16 mouse cellular contexts compared by ENCODE assay signal in the genomic region with DNA sequence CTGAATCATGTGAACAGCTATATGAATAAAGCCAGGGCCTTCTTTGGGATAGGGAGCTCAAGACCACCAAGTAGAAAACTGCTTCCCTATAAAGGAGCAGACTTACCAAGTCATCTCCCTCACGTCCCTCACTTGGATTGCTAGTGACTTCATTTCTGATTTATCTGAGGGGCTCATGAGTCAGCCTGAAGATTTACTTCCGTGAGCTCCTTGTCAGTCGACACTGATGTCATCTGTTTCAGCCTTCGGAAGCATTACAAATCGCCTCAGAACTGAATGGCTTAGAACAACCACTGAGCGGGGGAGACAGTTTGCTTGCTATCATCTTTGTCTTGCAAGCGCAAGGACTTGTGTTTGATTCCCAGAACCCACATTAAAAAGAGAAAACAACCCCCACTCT.
DNase-seq lines count a peak whose midpoint lies in the region; ATAC-seq and TF ChIP-seq lines count a peak whose summit lies in the region.
"Had no signal": no experiment of that assay in that cellular context is flagged by ENCODE, and none has a peak within 500 bp of the region (broad histone marks: within the 10 kb centered on the region; RNA-seq: fewer than 3 reads in every experiment).

No protein-coding gene starts in this region.

- no peak overlapping the region for H3K4me3 ChIP-seq in heart, embryonic 11.5 days (ENCODE audit: low read depth, low read length)
- H3K4me3 ChIP-seq in midbrain, embryonic 11.5 days (ENCODE audit: low read depth, low read length) = no peak overlapping the region
- H3K4me3 ChIP-seq in midbrain, embryonic 16.5 days (ENCODE audit: low read depth, low read length) = no peak overlapping the region
- no peak overlapping the region for H3K4me3 ChIP-seq in myocyte
- H3K4me3 ChIP-seq: embryonic facial prominence, embryonic 13.5 days; heart, embryonic 15.5 days had no signal

- H3K9me3 ChIP-seq in heart, embryonic 11.5 days (replicated peaks; ENCODE audit: control insufficient read depth, low read length) = no peaks in the 10 kb centered on the region
- H3K9me3 ChIP-seq in midbrain, embryonic 11.5 days (ENCODE audit: control insufficient read depth, low read length) = no peaks in the 10 kb centered on the region
- no peaks in the 10 kb centered on the region for H3K9me3 ChIP-seq in midbrain, embryonic 16.5 days (replicated peaks; ENCODE audit: control insufficient read depth, low read length, poor library complexity, severe bottlenecking)
- H3K9me3 ChIP-seq: embryonic facial prominence, embryonic 13.5 days; heart, embryonic 15.5 days had no signal

- H3K4me2 ChIP-seq in heart, embryonic 11.5 days = no peak overlapping the region
- H3K4me2 ChIP-seq in midbrain, embryonic 11.5 days = no peak overlapping the region
- H3K4me2 ChIP-seq in midbrain, embryonic 16.5 days (ENCODE audit: low read length) = no peak overlapping the region
- H3K4me2 ChIP-seq in myocyte (ENCODE audit: low read depth) = peak overlapping the region; percentile 48
- H3K4me2 ChIP-seq: embryonic facial prominence, embryonic 13.5 days; heart, embryonic 15.5 days had no signal

- no peak for ATAC-seq in heart, embryonic 11.5 days (replicated peaks; ENCODE audit: insufficient number of reproducible peaks, low FRiP score, low TSS enrichment)
- ATAC-seq in midbrain, embryonic 11.5 days (ENCODE audit: low FRiP score) = no peak
- ATAC-seq in midbrain, embryonic 16.5 days = no peak

- no peak for TF ChIP-seq POLR2A in myocyte (IDR thresholded peaks at IDR 0.05; ENCODE audit: insufficient read length, low read depth)

- H3K36me3 ChIP-seq in heart, embryonic 11.5 days (ENCODE audit: control insufficient read depth, insufficient read depth, low read length) = no peaks in the 10 kb centered on the region
- no peaks in the 10 kb centered on the region for H3K36me3 ChIP-seq in midbrain, embryonic 11.5 days (ENCODE audit: control insufficient read depth, insufficient read depth, low read length)
- H3K36me3 ChIP-seq in midbrain, embryonic 16.5 days (ENCODE audit: control insufficient read depth, insufficient read depth, low read length) = no peaks in the 10 kb centered on the region
- no peaks in the 10 kb centered on the region for H3K36me3 ChIP-seq in myocyte (ENCODE audit: control insufficient read depth, insufficient read depth)
- H3K36me3 ChIP-seq: embryonic facial prominence, embryonic 13.5 days; heart, embryonic 15.5 days had no signal

- H3K27ac ChIP-seq in heart, embryonic 11.5 days (ENCODE audit: low read depth, low read length) = 0 out of 2 replicates have a peak overlapping the region, but pooled peaks have one; percentile 31
- H3K27ac ChIP-seq in midbrain, embryonic 11.5 days (ENCODE audit: low read depth, low read length) = no peak overlapping the region
- H3K27ac ChIP-seq in midbrain, embryonic 16.5 days (ENCODE audit: low read length) = no peak overlapping the region
- H3K27ac ChIP-seq: embryonic facial prominence, embryonic 13.5 days; heart, embryonic 15.5 days; macrophage had no signal

- 23% methylated on average over 7 of the region's 7 CpGs for WGBS in heart, embryonic 11.5 days (ENCODE audit: insufficient replicate concordance)
- WGBS in midbrain, embryonic 11.5 days = 37% methylated on average over 7 of the region's 7 CpGs
- 25% methylated on average over 7 of the region's 7 CpGs for WGBS in midbrain, embryonic 16.5 days

- DNase-seq in adrenal gland, adult 8-10 months = peak; percentile 49
- DNase-seq in adrenal gland, adult 18-20 months (ENCODE audit: low spot score in 2 of 2) = no peak
- DNase-seq in heart, adult 11 months = no peak
- DNase-seq in midbrain, embryonic 11.5 days (ENCODE audit: low spot score, missing footprints) = peak; percentile 85
- DNase-seq in urinary bladder, postnatal 14 days (ENCODE audit: low spot score) = no peak
- DNase-seq: cerebellum, postnatal 14 days; gastrocnemius, postnatal 25 days; kidney, adult 2 months; kidney, postnatal 25 days; layer of hippocampus, adult 9-11 months had no signal

- H3K4me1 ChIP-seq in heart, embryonic 11.5 days (ENCODE audit: control insufficient read depth, insufficient read depth, low read length) = peaks cover 10% of the 10 kb centered on the region
- H3K4me1 ChIP-seq in midbrain, embryonic 11.5 days (ENCODE audit: control insufficient read depth, insufficient read depth, low read length) = peaks cover 8% of the 10 kb centered on the region; the same call in 1 of the 2 replicates
- H3K4me1 ChIP-seq in midbrain, embryonic 16.5 days (ENCODE audit: control insufficient read depth, insufficient read depth, low read length) = no peaks in the 10 kb centered on the region

- no peak overlapping the region for H3ac ChIP-seq in myocyte (ENCODE audit: control insufficient read depth, insufficient read length)

- no peaks in the 10 kb centered on the region for H3K27me3 ChIP-seq in heart, embryonic 11.5 days (ENCODE audit: control insufficient read depth, insufficient read depth, low read length)
- H3K27me3 ChIP-seq in midbrain, embryonic 11.5 days (ENCODE audit: control insufficient read depth, insufficient read depth, low read length) = no peaks in the 10 kb centered on the region
- H3K27me3 ChIP-seq in midbrain, embryonic 16.5 days (ENCODE audit: control insufficient read depth, insufficient read depth, low read depth, low read length) = no peaks in the 10 kb centered on the region
- no peaks in the 10 kb centered on the region for H3K27me3 ChIP-seq in myocyte (ENCODE audit: control insufficient read depth, insufficient read depth, insufficient read length)
- H3K27me3 ChIP-seq: embryonic facial prominence, embryonic 13.5 days; heart, embryonic 15.5 days had no signal

- no peaks in the 10 kb centered on the region for H3K79me2 ChIP-seq in myocyte (ENCODE audit: control insufficient read depth, insufficient read depth)

- H3K9ac ChIP-seq in heart, embryonic 11.5 days (ENCODE audit: low read depth, low read length) = no peak overlapping the region
- no peak overlapping the region for H3K9ac ChIP-seq in midbrain, embryonic 11.5 days (ENCODE audit: low read length)
- H3K9ac ChIP-seq in midbrain, embryonic 16.5 days (ENCODE audit: low read depth, low read length) = no peak overlapping the region
- H3K9ac ChIP-seq: embryonic facial prominence, embryonic 13.5 days; heart, embryonic 15.5 days had no signal

TF ChIP-seq in myocyte, 11 proteins besides CTCF, POLR2A, EP300 and RAD21:
- no peak for TF ChIP-seq SRF (IDR thresholded peaks at IDR 0.05; ENCODE audit: control insufficient read depth, insufficient read length, low read depth)
- no peak for TF ChIP-seq MAX (IDR thresholded peaks at IDR 0.05; ENCODE audit: low read depth)
- no peak for TF ChIP-seq REST (IDR thresholded peaks at IDR 0.05; ENCODE audit: insufficient read depth, insufficient read length)
- TF ChIP-seq MYOG (IDR thresholded peaks at IDR 0.05; ENCODE audit: control insufficient read depth in 1 of 3, insufficient read depth in 1 of 3, insufficient read length in 2 of 3, low read depth in 2 of 3) = no peak
- TF ChIP-seq USF1 (IDR thresholded peaks at IDR 0.05; ENCODE audit: low read depth) = no peak
- no peak for TF ChIP-seq E2F4 (IDR thresholded peaks at IDR 0.05; ENCODE audit: insufficient read depth)
- TF ChIP-seq POLR2AphosphoS2 (IDR thresholded peaks at IDR 0.05; ENCODE audit: insufficient read length, low read depth) = no peak
- TF ChIP-seq TCF12 (IDR thresholded peaks at IDR 0.05; ENCODE audit: insufficient read depth, poor library complexity, severe bottlenecking) = no peak
- TF ChIP-seq TCF3 (IDR thresholded peaks at IDR 0.05; ENCODE audit: insufficient read length, low read depth) = no peak
- no peak for TF ChIP-seq CEBPB (IDR thresholded peaks at IDR 0.05; ENCODE audit: insufficient read depth, poor library complexity, severe bottlenecking)
- TF ChIP-seq MYOD1 (IDR thresholded peaks at IDR 0.05; ENCODE audit: control insufficient read depth in 1 of 3, insufficient read length in 2 of 3, low read depth in 2 of 3) = no peak

Comparison
In these comparisons a context has a peak if more than half of its experiments do, and no peak if none do; other contexts are left out.
1. DNase-seq: peak in adrenal gland, adult 8-10 months (single experiment) and midbrain, embryonic 11.5 days (single experiment); none in adrenal gland, adult 18-20 months (0 of 2), heart, adult 11 months (single experiment) and urinary bladder, postnatal 14 days (single experiment).